Mouse (Mus musculus) heart, postnatal 0 days (tissue): Measurements from ENCODE around the gene Trim29. TPM values are rescaled to one million over a fixed set of nuclear protein-coding genes. Genes with fewer than 3 reads are reported as not detected.
A peak's percentile ranks its signal among the peaks of the same experiment; 100 is the strongest.

Source experiments
- ATAC-seq: fragments of 200-750 bp; cut with Nextera tagmentation; 2 replicates; pipeline ENCODE4 v1.8.0; 2017; ENCODE audit warnings: low read depth, moderate number of reproducible peaks, moderate library complexity; ENCODE audit not compliant: insufficient read depth
- DNase-seq: peaks from one replicate; pipeline ENCODE4 v3.0.0-alpha.2; 2016; ENCODE audit warnings: low spot score
- H3K27ac ChIP-seq: fragments of 300-500 bp; sonication (generic); 2 replicates; pipeline ENCODE4 v1.5.1; 2014; ENCODE audit warnings: low read depth, mild to moderate bottlenecking
- H3K27me3 ChIP-seq: fragments of 300-500 bp; sonication (generic); 2 replicates; pipeline ENCODE4 v1.6.1; 2014; ENCODE audit warnings: low read length, mixed read lengths; ENCODE audit not compliant: control insufficient read depth, insufficient read depth
- H3K36me3 ChIP-seq: fragments of 300-500 bp; sonication (generic); replicated peaks from 2 replicates; pipeline ENCODE4 v1.6.1; 2014; ENCODE audit warnings: low read length, mixed read lengths; ENCODE audit not compliant: control insufficient read depth, insufficient read depth
- H3K4me1 ChIP-seq: fragments of 300-500 bp; sonication (generic); 2 replicates; pipeline ENCODE4 v1.6.1; 2014; ENCODE audit warnings: antibody characterized with exemption; ENCODE audit not compliant: control insufficient read depth, insufficient read depth
- H3K4me2 ChIP-seq: fragments of 300-500 bp; sonication (generic); 2 replicates; pipeline ENCODE4 v1.6.1; 2014; ENCODE audit warnings: low read depth, mild to moderate bottlenecking, low read length, moderate library complexity
- H3K4me3 ChIP-seq: fragments of 300-500 bp; sonication (generic); 2 replicates; pipeline ENCODE4 v1.5.1; 2014; ENCODE audit warnings: low read depth, low read length
- H3K9ac ChIP-seq: fragments of 300-500 bp; sonication (generic); replicated peaks from 2 replicates; pipeline ENCODE4 v1.6.1; 2014; ENCODE audit warnings: low read depth, low read length, mixed read lengths
- H3K9me3 ChIP-seq: fragments of 300-500 bp; sonication (generic); replicated peaks from 2 replicates; pipeline ENCODE4 v1.6.1; 2016; ENCODE audit warnings: low read length; ENCODE audit not compliant: control insufficient read depth
- CTCF ChIP-seq: IDR thresholded peaks from 2 replicates; pipeline ENCODE4 v1.5.1; 2016; ENCODE audit warnings: antibody characterized with exemption, control low read depth, low read depth
- EP300 ChIP-seq: IDR thresholded peaks from 2 replicates; pipeline ENCODE4 v1.6.1; 2016; ENCODE audit warnings: antibody characterized with exemption, low read depth
- WGBS: fragments of 180-500 bp; shearing (Covaris S2); extraction: QIAGEN DNeasy Blood & Tissue Kit; methylation state at CpG from one replicate; pipeline ENCODE4 v1.1.7; 2014; 5-methylcytosine and 5-hydroxymethylcytosine counted together
- polyA plus RNA-seq: library from polyadenylated mRNA; unstranded; fragments of >200 nt; fragmentation: Nextera tagmentation; extraction: Ambion mirVana; gene quantifications from 2 replicates; pipeline ENCODE4 v1.2.1, GENCODE M21; 2015
- total RNA-seq: library from RNA; depleted of rRNA; stranded (reverse); fragments of >200 nt; gene quantifications from 2 replicates; pipeline ENCODE4 v1.2.3, GENCODE M21; 2014; ENCODE audit warnings: low replicate concordance

Gene Trim29
- total and polyA plus RNA-seq, 2 experiments from 2014 or later, result 0.14 to 4.2 TPM

GRCm38 (mm10) chr9:43263946-43264451 lies 46.6 kb upstream of the Trim29 start:
- 32% methylated on average over 11 of the region's 11 CpGs for WGBS

DNA sequence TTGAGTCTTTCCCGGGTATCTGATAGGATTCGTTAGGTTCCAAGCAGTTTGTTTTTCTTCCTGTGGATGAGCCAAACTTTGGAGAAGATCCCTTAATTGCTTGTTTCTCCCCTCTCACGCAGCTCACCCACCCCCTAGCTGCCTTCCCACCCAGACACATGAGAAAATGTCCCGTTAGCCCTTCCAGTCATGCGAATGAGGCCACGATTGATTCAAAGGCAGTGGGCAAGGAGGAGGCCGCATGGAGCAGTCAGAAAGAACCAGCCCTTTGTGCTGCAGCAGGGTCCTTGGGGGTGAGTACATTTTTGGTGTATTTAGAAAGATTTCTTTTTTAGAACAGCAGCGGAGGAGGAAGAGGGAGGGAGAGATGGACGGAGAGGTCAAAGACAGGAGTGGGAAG lies 45.5 kb upstream of the Trim29 start:
- TF ChIP-seq CTCF, result no peak
- no peak for TF ChIP-seq EP300
- H3K4me1 ChIP-seq, result peaks cover 6% of the 10 kb centered on the region; the same call in 1 of the 2 replicates
- no peak overlapping the region for H3K4me2 ChIP-seq
- H3K9ac ChIP-seq, result no peak overlapping the region
- peaks cover 4% of the 10 kb centered on the region; the same call in 1 of the 2 replicates for H3K27me3 ChIP-seq
- ATAC-seq (no peak), DNase-seq (no peak)
- H3K4me3 ChIP-seq, result no peak overlapping the region
- H3K9me3 ChIP-seq, result no peaks in the 10 kb centered on the region
- 61% methylated on average over 9 of the region's 9 CpGs for WGBS
- H3K27ac ChIP-seq, result peak overlapping the region; percentile 39; the same call in 1 of the 2 replicates
- H3K36me3 ChIP-seq, result no peaks in the 10 kb centered on the region

More at GRCm38 (mm10) chr9:43263946-43264451, 46.6 kb upstream of the Trim29 start:
- Histone ChIP-seq H3K36me3 (no peaks in the 10 kb centered on the region), H3K4me1 (peaks cover 6% of the 10 kb centered on the region; the same call in 1 of the 2 replicates), H3K27me3 (no peaks in the 10 kb centered on the region), H3K9ac (no peak overlapping the region), H3K4me2 (no peak overlapping the region), H3K27ac (peak overlapping the region; percentile 43; the same call in 1 of the 2 replicates), H3K4me3 (no peak overlapping the region), H3K9me3 (no peaks in the 10 kb centered on the region)
- DNase-seq (peak; percentile 21), ATAC-seq (peak; percentile 65)
- no peak for TF ChIP-seq EP300
- no peak for TF ChIP-seq CTCF

DNA sequence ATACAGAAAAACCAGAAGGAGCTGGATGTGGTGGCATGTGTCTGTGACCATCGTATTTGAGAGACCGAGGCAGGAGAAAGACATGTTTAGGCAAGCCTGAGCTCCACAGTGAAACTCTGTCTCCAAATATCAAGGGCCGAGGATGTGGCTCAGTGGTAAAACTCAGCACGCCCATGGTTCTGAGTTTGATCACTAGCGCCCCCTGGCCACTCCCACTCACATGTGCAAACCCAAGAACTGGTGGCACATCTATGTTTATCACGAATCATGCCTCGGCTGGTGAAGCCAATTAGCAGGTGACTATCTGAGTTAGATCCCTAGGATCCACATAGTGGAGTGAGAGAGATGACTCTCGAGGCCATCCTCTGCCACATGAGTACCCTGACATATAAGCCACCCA lies 43.3 kb upstream of the Trim29 start:
- WGBS, result 66% methylated on average over 8 of the region's 8 CpGs
- no peak overlapping the region for H3K4me3 ChIP-seq
- no peak for DNase-seq

GRCm38 (mm10) chr9:43269166-43269565 lies 41.5 kb upstream of the Trim29 start:
- no peaks in the 10 kb centered on the region for H3K9me3 ChIP-seq
- TF ChIP-seq EP300 (no peak), CTCF (no peak)
- no peak for ATAC-seq
- no peak overlapping the region for H3K4me3 ChIP-seq
- 41% methylated on average over 8 of the region's 8 CpGs for WGBS
- DNase-seq, result no peak
- H3K4me2 ChIP-seq, result no peak overlapping the region
- H3K27ac ChIP-seq, result no peak overlapping the region
- H3K36me3 ChIP-seq, result no peaks in the 10 kb centered on the region
- H3K4me1 ChIP-seq, result peaks cover 7% of the 10 kb centered on the region
- H3K27me3 ChIP-seq, result peaks cover 27% of the 10 kb centered on the region
- H3K9ac ChIP-seq, result no peak overlapping the region

More for the DNA sequence above, 43.3 kb upstream of the Trim29 start:
- no peak overlapping the region for H3K4me2 ChIP-seq
- H3K9me3 ChIP-seq, result no peaks in the 10 kb centered on the region
- no peaks in the 10 kb centered on the region for H3K36me3 ChIP-seq
- ATAC-seq, result no peak
- TF ChIP-seq EP300 (no peak), CTCF (peak; percentile 25)
- H3K27me3 ChIP-seq, result peaks cover 26% of the 10 kb centered on the region
- H3K9ac ChIP-seq, result no peak overlapping the region
- H3K27ac ChIP-seq, result no peak overlapping the region
- H3K4me1 ChIP-seq, result peaks cover 11% of the 10 kb centered on the region

GRCm38 (mm10) chr9:43270723-43271252 lies 39.9 kb upstream of the Trim29 start:
- DNase-seq (peak; percentile 23), ATAC-seq (0 out of 2 replicates have a peak, but pooled peaks have one; percentile 24)
- H3K9ac ChIP-seq, result no peak overlapping the region
- H3K9me3 ChIP-seq, result no peaks in the 10 kb centered on the region
- no peak overlapping the region for H3K27ac ChIP-seq
- peaks cover 27% of the 10 kb centered on the region for H3K27me3 ChIP-seq
- H3K36me3 ChIP-seq, result no peaks in the 10 kb centered on the region
- TF ChIP-seq CTCF (no peak), EP300 (no peak)
- peaks cover 6% of the 10 kb centered on the region; the same call in 1 of the 2 replicates for H3K4me1 ChIP-seq
- 5% methylated on average over 17 of the region's 17 CpGs for WGBS
- peak overlapping the region; percentile 37 for H3K4me3 ChIP-seq
- peak overlapping the region; percentile 56 for H3K4me2 ChIP-seq
